Mouse (Mus musculus) lung, embryonic 14.5 days (tissue): ENCODE measurements around the gene Mef2c. TPM values are rescaled to one million over a fixed set of nuclear protein-coding genes. Genes with fewer than 3 reads are reported as not detected.

Experiments
- ATAC-seq: fragments of 200-750 bp; cut with Nextera tagmentation; 2 replicates; pipeline ENCODE4 v1.8.0; 2017; ENCODE audit warnings: mild to moderate bottlenecking, moderate TSS enrichment, moderate library complexity; ENCODE audit not compliant: insufficient read depth
- DNase-seq: peaks from one replicate; pipeline ENCODE4 v3.0.0-alpha.2; 2015
- H3K27ac ChIP-seq: fragments of 300-500 bp; sonication (generic); 2 replicates; pipeline ENCODE4 v1.5.1; 2014; ENCODE audit warnings: low read depth, mild to moderate bottlenecking, moderate library complexity
- H3K27me3 ChIP-seq: fragments of 300-500 bp; sonication (generic); 2 replicates; pipeline ENCODE4 v1.6.1; 2014; ENCODE audit warnings: low read length, control low read depth; ENCODE audit not compliant: insufficient read depth
- H3K36me3 ChIP-seq: fragments of 300-500 bp; sonication (generic); 2 replicates; pipeline ENCODE4 v1.6.1; 2014; ENCODE audit warnings: control low read depth; ENCODE audit not compliant: insufficient read depth
- H3K4me1 ChIP-seq: fragments of 300-500 bp; sonication (generic); 2 replicates; pipeline ENCODE4 v1.6.1; 2014; ENCODE audit warnings: antibody characterized with exemption, control low read depth; ENCODE audit not compliant: insufficient read depth
- H3K4me2 ChIP-seq: fragments of 300-500 bp; sonication (generic); 2 replicates; pipeline ENCODE4 v1.6.1; 2014; ENCODE audit warnings: mild to moderate bottlenecking
- H3K4me3 ChIP-seq: fragments of 300-500 bp; sonication (generic); 2 replicates; pipeline ENCODE4 v1.5.1; 2014; ENCODE audit warnings: low read depth, low read length
- H3K9ac ChIP-seq: fragments of 300-500 bp; sonication (generic); 2 replicates; pipeline ENCODE4 v1.6.1; 2014
- H3K9me3 ChIP-seq: fragments of 300-500 bp; sonication (generic); 2 replicates; pipeline ENCODE4 v1.6.1; 2016; ENCODE audit warnings: low read depth, low read length, control low read depth
- CTCF ChIP-seq: IDR thresholded peaks from 2 replicates; pipeline ENCODE4 v1.5.1; 2016; ENCODE audit warnings: antibody characterized with exemption, low read depth
- WGBS: fragments of 180-500 bp; shearing (Covaris S2); extraction: QIAGEN DNeasy Blood & Tissue Kit; methylation state at CpG from one replicate; pipeline ENCODE4 v1.1.7; 2014; 5-methylcytosine and 5-hydroxymethylcytosine counted together
- polyA plus RNA-seq: library from polyadenylated mRNA; unstranded; fragments of >200 nt; fragmentation: Nextera tagmentation; extraction: Ambion mirVana; gene quantifications from 2 replicates; pipeline ENCODE4 v1.2.1, GENCODE M21; 2014

Gene Mef2c
- polyA plus RNA-seq, 1 experiment from 2014 or later = 55.9 TPM

DNA sequence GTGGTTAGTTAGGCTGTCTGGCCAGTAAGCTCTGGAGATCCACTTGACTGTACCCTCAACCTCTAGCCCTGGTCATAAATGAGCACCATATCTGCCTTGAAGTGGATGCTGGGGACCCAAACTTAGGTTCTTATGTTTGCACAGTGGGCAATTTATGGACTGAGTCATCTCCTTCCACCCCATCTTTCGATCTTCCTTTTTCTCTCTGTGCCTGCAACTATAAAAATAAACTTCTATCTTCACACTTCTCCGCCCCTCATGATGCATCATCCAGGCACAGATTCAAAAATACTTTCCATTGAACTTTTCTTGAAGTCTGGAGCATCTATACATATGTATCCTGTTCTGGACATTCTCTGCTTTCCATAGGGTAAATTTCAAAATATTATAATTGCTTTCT, 84.4 kb downstream of the Mef2c start:
- Histone ChIP-seq H3K9me3 (no peaks in the 10 kb centered on the region), H3K4me1 (no peaks in the 10 kb centered on the region), H3K36me3 (no peaks in the 10 kb centered on the region; the same call in 1 of the 2 replicates), H3K4me2 (no peak overlapping the region), H3K27ac (no peak overlapping the region), H3K4me3 (no peak overlapping the region), H3K27me3 (no peaks in the 10 kb centered on the region), H3K9ac (no peak overlapping the region)
- ATAC-seq = no peak
- WGBS = 53% methylated on average over 2 of the region's 2 CpGs
- TF ChIP-seq CTCF = no peak
- no peak for DNase-seq

DNA sequence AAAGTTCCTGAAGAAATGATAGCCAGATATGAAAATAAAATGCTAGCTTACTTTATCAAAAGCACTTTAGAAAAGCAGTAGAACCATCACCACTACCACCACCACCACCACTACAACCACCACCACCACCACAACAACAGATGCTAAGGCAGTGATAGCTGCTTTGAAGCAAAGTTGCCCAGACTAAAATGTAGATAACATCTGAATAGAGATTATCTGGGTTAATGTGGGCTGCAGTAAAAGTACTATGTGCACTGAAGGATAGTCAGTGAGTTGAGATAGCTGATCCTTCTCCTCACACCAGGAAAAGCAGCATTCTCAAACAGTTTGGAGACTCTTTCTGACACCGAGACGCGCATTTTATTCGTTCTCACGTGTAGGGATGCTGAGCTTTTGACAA, 87.1 kb downstream of the Mef2c start:
- Histone ChIP-seq H3K27me3 (no peaks in the 10 kb centered on the region), H3K36me3 (no peaks in the 10 kb centered on the region; the same call in 1 of the 2 replicates), H3K9me3 (no peaks in the 10 kb centered on the region), H3K9ac (no peak overlapping the region), H3K4me3 (no peak overlapping the region), H3K4me2 (no peak overlapping the region), H3K27ac (no peak overlapping the region), H3K4me1 (no peaks in the 10 kb centered on the region)
- ATAC-seq (no peak), DNase-seq (no peak)
- WGBS = 88% methylated on average over 5 of the region's 5 CpGs
- TF ChIP-seq CTCF = no peak

- 94% methylated on average over 1 of the region's 1 CpGs for WGBS
- Histone ChIP-seq H3K27me3 (no peaks in the 10 kb centered on the region), H3K4me2 (no peak overlapping the region), H3K4me3 (no peak overlapping the region), H3K27ac (no peak overlapping the region), H3K9me3 (no peaks in the 10 kb centered on the region), H3K36me3 (no peaks in the 10 kb centered on the region; the same call in 1 of the 2 replicates), H3K9ac (no peak overlapping the region), H3K4me1 (no peaks in the 10 kb centered on the region)
- DNase-seq (no peak), ATAC-seq (no peak)
- no peak for TF ChIP-seq CTCF
Measured at GRCm38 (mm10) chr13:83595429-83595828, 91.6 kb downstream of the Mef2c start.

- H3K4me3 ChIP-seq = no peak overlapping the region
- DNase-seq (no peak), ATAC-seq (no peak)
- H3K9ac ChIP-seq = no peak overlapping the region
- no peak overlapping the region for H3K4me2 ChIP-seq
- H3K4me1 ChIP-seq = no peaks in the 10 kb centered on the region
- no peak for TF ChIP-seq CTCF
- H3K27me3 ChIP-seq = no peaks in the 10 kb centered on the region
- no peak overlapping the region for H3K27ac ChIP-seq
- no peaks in the 10 kb centered on the region; the same call in 1 of the 2 replicates for H3K36me3 ChIP-seq
- WGBS = 73% methylated on average over 6 of the region's 6 CpGs
- no peaks in the 10 kb centered on the region for H3K9me3 ChIP-seq
Measured at GRCm38 (mm10) chr13:83596989-83597738, 93.3 kb downstream of the Mef2c start.

DNA sequence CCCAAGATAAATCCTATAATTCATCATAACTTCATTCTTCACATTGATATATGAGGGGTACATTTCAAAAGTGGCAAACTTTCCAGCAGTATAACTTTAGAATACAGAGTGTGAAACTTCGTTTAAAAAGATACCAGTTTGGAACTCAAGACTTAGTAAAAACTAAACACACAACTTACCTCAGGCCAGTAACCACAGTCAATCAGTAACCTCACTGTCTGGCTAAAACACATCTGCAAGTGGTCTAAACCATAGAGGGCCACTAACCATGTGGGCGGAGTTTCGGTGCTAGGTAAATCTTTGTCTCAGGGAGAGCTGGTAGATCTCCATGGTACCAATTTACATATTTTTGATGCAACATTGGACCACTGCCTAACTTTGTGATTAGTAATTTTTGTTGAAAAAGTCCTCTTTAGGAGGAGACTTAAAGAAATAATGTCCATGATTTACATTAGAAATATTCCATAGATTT, 93.9 kb downstream of the Mef2c start:
- no peaks in the 10 kb centered on the region; the same call in 1 of the 2 replicates for H3K36me3 ChIP-seq
- H3K4me2 ChIP-seq = no peak overlapping the region
- no peak for ATAC-seq
- H3K4me3 ChIP-seq = no peak overlapping the region
- DNase-seq = no peak
- H3K4me1 ChIP-seq = no peaks in the 10 kb centered on the region
- H3K9me3 ChIP-seq = no peaks in the 10 kb centered on the region
- H3K27me3 ChIP-seq = no peaks in the 10 kb centered on the region
- no peak overlapping the region for H3K9ac ChIP-seq
- no peak for TF ChIP-seq CTCF
- H3K27ac ChIP-seq = no peak overlapping the region
- WGBS = 89% methylated on average over 3 of the region's 3 CpGs

- no peak overlapping the region for H3K4me3 ChIP-seq
- TF ChIP-seq CTCF = no peak
- H3K4me1 ChIP-seq = peaks cover 7% of the 10 kb centered on the region; the same call in 1 of the 2 replicates
- no peak overlapping the region for H3K4me2 ChIP-seq
- H3K27me3 ChIP-seq = no peaks in the 10 kb centered on the region
- H3K9me3 ChIP-seq = no peaks in the 10 kb centered on the region
- ATAC-seq = no peak
- no peak overlapping the region for H3K27ac ChIP-seq
- H3K36me3 ChIP-seq = no peaks in the 10 kb centered on the region
- H3K9ac ChIP-seq = no peak overlapping the region
- DNase-seq = no peak
Measured at GRCm38 (mm10) chr13:83600301-83600700, 96.5 kb downstream of the Mef2c start.

DNA sequence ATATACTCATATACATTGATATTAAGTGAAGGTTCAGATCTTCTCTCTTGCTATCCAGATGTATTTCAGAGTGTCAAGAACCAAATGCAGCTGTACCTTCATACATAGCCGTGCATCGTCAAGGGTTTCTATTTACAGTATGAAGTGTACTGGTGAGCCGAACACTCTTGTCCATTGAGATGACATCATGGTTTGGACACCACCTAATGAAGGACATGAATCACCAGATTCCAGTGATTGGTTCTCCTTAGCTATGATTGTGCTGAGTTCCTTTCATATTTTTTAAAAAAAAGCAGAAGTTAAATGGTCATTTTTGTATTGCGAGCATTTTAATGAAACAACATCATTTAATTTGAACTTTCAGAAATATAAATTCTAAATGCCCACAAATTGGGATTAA, 97.9 kb downstream of the Mef2c start:
- H3K9me3 ChIP-seq = no peaks in the 10 kb centered on the region
- DNase-seq (no peak), ATAC-seq (no peak)
- H3K9ac ChIP-seq = no peak overlapping the region
- WGBS = 79% methylated on average over 4 of the region's 4 CpGs
- no peaks in the 10 kb centered on the region for H3K27me3 ChIP-seq
- TF ChIP-seq CTCF = no peak
- H3K4me3 ChIP-seq = no peak overlapping the region
- H3K4me1 ChIP-seq = peaks cover 7% of the 10 kb centered on the region; the same call in 1 of the 2 replicates
- H3K27ac ChIP-seq = no peak overlapping the region
- no peaks in the 10 kb centered on the region for H3K36me3 ChIP-seq
- no peak overlapping the region for H3K4me2 ChIP-seq
